Mouse (Mus musculus) cortical plate, adult 2 months (tissue): ENCODE results near the gene Zfp553.

Experiments used
- CTCF ChIP-seq: fragments of 200-500 bp; IDR thresholded peaks from 2 replicates; pipeline ENCODE4 v1.5.1; 2011; ENCODE audit warnings: mild to moderate bottlenecking, control low read depth, low read length; ENCODE audit not compliant: insufficient read depth; ENCODE audit errors: extremely low read depth
- POLR2A ChIP-seq: fragments of 200-500 bp; IDR thresholded peaks from 2 replicates; pipeline ENCODE4 v1.6.1; 2011; ENCODE audit warnings: mild to moderate bottlenecking, low read length, control low read depth; ENCODE audit not compliant: insufficient read depth; ENCODE audit errors: extremely low read depth

GRCm38 (mm10) chr7:127233765-127234164 lies 904 bp downstream of the Zfp553 start:
- TF ChIP-seq CTCF (no peak), POLR2A (no peak)
